ENCODE assay signal across 18 mouse cellular contexts in the genomic region with DNA sequence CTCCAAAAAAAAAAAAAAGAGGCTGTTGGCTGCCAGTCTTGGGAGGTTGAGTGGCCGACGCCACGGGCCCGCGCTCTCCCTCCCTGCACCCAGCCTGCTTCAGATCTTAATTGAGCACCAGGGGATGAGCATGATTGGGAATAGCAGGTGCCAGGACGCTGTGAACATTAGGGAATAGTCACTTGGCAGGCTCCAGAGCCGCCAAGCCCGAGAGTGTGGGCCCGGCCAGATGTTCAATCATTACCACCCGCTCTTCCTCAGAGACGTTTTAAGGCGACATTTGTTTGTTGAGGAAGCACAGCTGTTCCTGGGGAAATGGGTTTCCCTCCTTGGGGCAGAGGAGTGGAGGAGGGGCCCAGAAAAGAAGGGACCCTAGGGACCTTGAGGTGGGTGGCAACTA.
DNase-seq lines count a peak whose midpoint lies in the region; ATAC-seq and TF ChIP-seq lines count a peak whose summit lies in the region.
"Had no signal": no experiment of that assay in that cellular context is flagged by ENCODE, and none has a peak within 500 bp of the region (broad histone marks: within the 10 kb centered on the region; RNA-seq: fewer than 3 reads in every experiment).

No protein-coding gene starts in this region.

- H3K4me3 ChIP-seq in lung, postnatal 0 days (ENCODE audit: low read depth, low read length), result no peak overlapping the region
- H3K4me3 ChIP-seq in myocyte, result no peak overlapping the region
- H3K4me3 ChIP-seq: heart, embryonic 13.5 days; hindbrain, embryonic 10.5 days; left cerebral cortex, adult 2 months; limb, embryonic 12.5 days; liver, embryonic 15.5 days had no signal

- no peak for DNase-seq in frontal cortex, adult 2 months (ENCODE audit: extremely low spot score in 1 of 2, low spot score in 1 of 2)
- DNase-seq in lung, postnatal 0 days (ENCODE audit: low spot score), result peak; percentile 40
- no peak for DNase-seq in lung, adult 18-20 months
- DNase-seq in brain, embryonic 14.5 days (ENCODE audit: low read depth), result peak; percentile 73
- DNase-seq in gastrocnemius, postnatal 10 days, result no peak
- DNase-seq: adrenal gland, postnatal 14 days; cerebellum, adult 9-10 months had no signal

- peak; percentile 52; the same call in 1 of the 2 replicates for ATAC-seq in frontal cortex, adult (ENCODE audit: low TSS enrichment)
- no peak for ATAC-seq in lung, postnatal 0 days
- ATAC-seq: intestine, embryonic 16.5 days had no signal

- H3ac ChIP-seq in myocyte (ENCODE audit: control insufficient read depth, insufficient read length), result no peak overlapping the region

- H3K79me2 ChIP-seq in myocyte (ENCODE audit: control insufficient read depth, insufficient read depth), result no peaks in the 10 kb centered on the region

- no peak for TF ChIP-seq EP300 in lung, postnatal 0 days (IDR thresholded peaks at IDR 0.05)

- no peak overlapping the region for H3K4me2 ChIP-seq in lung, postnatal 0 days (replicated peaks; ENCODE audit: low read depth, low read length)
- H3K4me2 ChIP-seq in myocyte (ENCODE audit: low read depth), result no peak overlapping the region
- H3K4me2 ChIP-seq: heart, embryonic 13.5 days; limb, embryonic 12.5 days; liver, embryonic 15.5 days had no signal

- no peak for TF ChIP-seq POLR2A in brain, embryonic 14.5 days (IDR thresholded peaks at IDR 0.05; ENCODE audit: borderline replicate concordance, extremely low read depth, insufficient read depth, insufficient read length, poor library complexity, severe bottlenecking)
- no peak for TF ChIP-seq POLR2A in myocyte (IDR thresholded peaks at IDR 0.05; ENCODE audit: insufficient read length, low read depth)

- H3K27ac ChIP-seq in lung, postnatal 0 days (ENCODE audit: low read length), result no peak overlapping the region
- H3K27ac ChIP-seq: heart, embryonic 13.5 days; hindbrain, embryonic 10.5 days; kidney, postnatal 0 days; left cerebral cortex, adult 2 months; limb, embryonic 12.5 days; liver, embryonic 15.5 days; stomach, postnatal 0 days had no signal

- H3K36me3 ChIP-seq in lung, postnatal 0 days (ENCODE audit: insufficient read depth, low read length), result no peaks in the 10 kb centered on the region
- H3K36me3 ChIP-seq in myocyte (ENCODE audit: control insufficient read depth, insufficient read depth), result no peaks in the 10 kb centered on the region
- H3K36me3 ChIP-seq: G1E; heart, embryonic 13.5 days; hindbrain, embryonic 10.5 days; limb, embryonic 12.5 days; liver, embryonic 15.5 days had no signal

- no peak overlapping the region for H3K9ac ChIP-seq in lung, postnatal 0 days (replicated peaks; ENCODE audit: low read depth)
- H3K9ac ChIP-seq: heart, embryonic 13.5 days; limb, embryonic 12.5 days; liver, embryonic 15.5 days had no signal

- H3K9me3 ChIP-seq in lung, postnatal 0 days (ENCODE audit: low read length), result no peaks in the 10 kb centered on the region
- H3K9me3 ChIP-seq: G1E; heart, embryonic 13.5 days; hindbrain, embryonic 10.5 days; limb, embryonic 12.5 days; liver, embryonic 15.5 days had no signal

- no peak for TF ChIP-seq CTCF in lung, postnatal 0 days (IDR thresholded peaks at IDR 0.05)
- no peak for TF ChIP-seq CTCF in brain, embryonic 14.5 days (IDR thresholded peaks at IDR 0.05; ENCODE audit: borderline replicate concordance, extremely low read depth, insufficient read depth, insufficient read length)

- no peaks in the 10 kb centered on the region for H3K4me1 ChIP-seq in lung, postnatal 0 days (ENCODE audit: insufficient read depth, low read depth, low read length)
- H3K4me1 ChIP-seq: liver, embryonic 15.5 days had no signal

- WGBS in lung, postnatal 0 days, result 44% methylated on average over 11 of the region's 12 CpGs

- H3K27me3 ChIP-seq in lung, postnatal 0 days (replicated peaks; ENCODE audit: insufficient read depth, low read length), result no peaks in the 10 kb centered on the region
- H3K27me3 ChIP-seq in myocyte (ENCODE audit: control insufficient read depth, insufficient read depth, insufficient read length), result peaks cover 14% of the 10 kb centered on the region
- H3K27me3 ChIP-seq: limb, embryonic 12.5 days; liver, embryonic 15.5 days had no signal

TF ChIP-seq in myocyte, 11 proteins besides CTCF, POLR2A, EP300 and RAD21:
- TF ChIP-seq POLR2AphosphoS2 (IDR thresholded peaks at IDR 0.05; ENCODE audit: insufficient read length, low read depth), result no peak
- peak in 2 of 3 experiments; percentile 18 to 74 for TF ChIP-seq MYOD1 (IDR thresholded peaks at IDR 0.05; ENCODE audit: control insufficient read depth in 1 of 3, insufficient read length in 2 of 3, low read depth in 2 of 3)

Comparison
In these comparisons a context has a peak if more than half of its experiments do, and no peak if none do; other contexts are left out.
1. DNase-seq: peak in lung, postnatal 0 days (single experiment) and brain, embryonic 14.5 days (single experiment); none in frontal cortex, adult 2 months (0 of 2), lung, adult 18-20 months (0 of 2) and gastrocnemius, postnatal 10 days (single experiment).